Mouse (Mus musculus) intestine, postnatal 0 days (tissue): ENCODE data around the gene Fbxo33. TPM values are rescaled to one million over a fixed set of nuclear protein-coding genes. Genes with fewer than 3 reads are reported as not detected.

Experiments used
- ATAC-seq: fragments of 200-750 bp; cut with Nextera tagmentation; 2 replicates; pipeline ENCODE4 v1.8.0; 2017; ENCODE audit warnings: mild to moderate bottlenecking, moderate TSS enrichment, moderate library complexity
- H3K27ac ChIP-seq: fragments of 300-500 bp; sonication (generic); 2 replicates; pipeline ENCODE4 v1.5.1; 2014; ENCODE audit warnings: mild to moderate bottlenecking, low read depth, low read length, moderate library complexity
- H3K27me3 ChIP-seq: fragments of 300-500 bp; sonication (generic); replicated peaks from 2 replicates; pipeline ENCODE4 v1.6.1; 2014; ENCODE audit warnings: low read length, mixed read lengths; ENCODE audit not compliant: control insufficient read depth, insufficient read depth
- H3K36me3 ChIP-seq: fragments of 300-500 bp; sonication (generic); 2 replicates; pipeline ENCODE4 v1.6.1; 2014; ENCODE audit warnings: mild to moderate bottlenecking, moderate library complexity; ENCODE audit not compliant: control insufficient read depth, insufficient read depth
- H3K4me1 ChIP-seq: fragments of 300-500 bp; sonication (generic); replicated peaks from 2 replicates; pipeline ENCODE4 v1.6.1; 2014; ENCODE audit warnings: antibody characterized with exemption, low read length, mixed read lengths; ENCODE audit not compliant: control insufficient read depth, insufficient read depth
- H3K4me2 ChIP-seq: fragments of 300-500 bp; sonication (generic); replicated peaks from 2 replicates; pipeline ENCODE4 v1.6.1; 2014; ENCODE audit warnings: low read depth, mild to moderate bottlenecking, moderate library complexity
- H3K4me3 ChIP-seq: fragments of 300-500 bp; sonication (generic); 2 replicates; pipeline ENCODE4 v1.5.1; 2014; ENCODE audit warnings: low read depth, low read length
- H3K9ac ChIP-seq: fragments of 300-500 bp; sonication (generic); 2 replicates; pipeline ENCODE4 v1.6.1; 2014; ENCODE audit warnings: mild to moderate bottlenecking, low read depth, low read length
- H3K9me3 ChIP-seq: fragments of 300-500 bp; sonication (generic); 2 replicates; pipeline ENCODE4 v1.6.1; 2016; ENCODE audit warnings: mixed run types; ENCODE audit not compliant: control insufficient read depth
- CTCF ChIP-seq: sonication (generic); IDR thresholded peaks from 2 replicates; pipeline ENCODE4 v1.5.1; 2016; ENCODE audit warnings: low read depth, mild to moderate bottlenecking, control low read depth, antibody characterized with exemption, moderate library complexity
- WGBS: fragments of 180-500 bp; shearing (Covaris S2); extraction: QIAGEN DNeasy Blood & Tissue Kit; methylation state at CpG from one replicate; pipeline ENCODE4 v1.1.7; 2014; 5-methylcytosine and 5-hydroxymethylcytosine counted together
- polyA plus RNA-seq: library from polyadenylated mRNA; unstranded; fragments of >200 nt; fragmentation: Nextera tagmentation; extraction: Ambion mirVana; gene quantifications from 2 replicates; pipeline ENCODE4 v1.2.1, GENCODE M21; 2015

The Fbxo33 gene
- 9.5 and 10.1 TPM in 2 replicates for polyA plus RNA-seq

DNA sequence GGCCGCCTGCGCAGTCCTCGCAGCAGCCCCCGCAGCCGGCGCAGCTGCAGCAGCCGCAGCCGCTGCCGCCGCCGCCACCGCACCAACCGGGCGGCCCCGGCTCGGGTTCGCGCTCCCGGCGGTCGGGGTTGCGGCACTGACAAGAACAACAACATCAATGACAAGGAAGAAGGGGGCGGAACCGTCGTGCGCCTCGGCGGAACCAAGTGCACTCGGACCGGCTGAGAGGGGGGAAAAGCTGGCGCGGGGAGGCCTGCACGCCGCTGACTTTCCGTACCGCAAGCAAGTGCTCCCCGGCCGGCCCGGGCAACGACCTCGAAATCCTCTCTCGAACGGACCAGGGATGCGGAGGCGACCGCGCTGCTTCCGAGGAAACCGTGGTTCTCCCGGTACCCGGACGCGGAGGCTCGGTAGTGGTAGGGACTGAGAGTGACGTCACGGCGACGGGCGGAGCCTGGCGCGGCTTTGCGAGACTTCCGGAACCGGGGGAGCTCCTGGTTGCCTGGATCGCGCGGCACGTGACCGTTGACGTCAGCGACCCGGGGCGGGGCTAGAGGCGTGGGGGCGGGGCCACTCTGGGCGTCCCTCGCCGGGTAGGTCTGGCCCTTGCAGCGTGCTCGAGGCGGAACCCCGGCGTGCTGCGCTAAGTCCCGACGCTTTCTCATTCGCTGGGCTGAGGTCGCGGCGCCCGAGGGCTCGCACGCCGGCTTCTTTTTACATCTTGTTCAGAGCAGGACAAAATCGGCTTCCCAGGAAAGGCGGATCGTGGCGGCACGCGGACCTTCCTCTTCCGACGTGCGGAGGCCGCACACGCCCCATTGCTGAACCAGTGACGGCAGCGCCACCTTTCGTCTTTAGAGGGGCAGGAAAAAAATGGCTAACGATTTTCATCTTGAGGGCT lies at the start of gene Fbxo33:
Fbxo33 (minus strand) TSS at position 401 of the 901 bp plus-strand sequence.
- Histone ChIP-seq H3K4me3 (peak within 1 kb of the TSS; percentile 86), H3K36me3 (no peaks in the 10 kb centered on the region), H3K9ac (peak within 1 kb of the TSS; percentile 88), H3K4me2 (peak within 1 kb of the TSS; percentile 92), H3K9me3 (no peaks in the 10 kb centered on the region), H3K4me1 (no peaks in the 10 kb centered on the region), H3K27ac (peak within 1 kb of the TSS; percentile 95), H3K27me3 (no peaks in the 10 kb centered on the region)
- WGBS: under 1% methylated on average over 103 of the region's 109 CpGs
- peak; percentile 96 for ATAC-seq
- TF ChIP-seq CTCF: peak; percentile 91

DNA sequence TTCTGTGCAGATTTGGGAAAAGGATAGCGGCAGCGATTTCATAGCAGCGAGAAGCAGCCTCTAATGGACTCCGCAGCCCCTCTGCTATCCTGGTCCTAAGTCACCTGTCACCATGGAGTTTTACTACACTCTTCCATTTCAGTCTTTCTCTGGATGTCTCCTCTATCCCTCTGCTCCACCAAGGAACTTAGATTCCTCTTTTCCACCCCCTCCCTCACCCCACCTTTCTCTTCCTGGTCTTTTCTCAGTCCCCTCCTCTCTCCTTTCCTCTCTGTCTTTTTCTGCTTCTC lies 46.4 kb upstream of the Fbxo33 start:
- Histone ChIP-seq H3K36me3 (no peaks in the 10 kb centered on the region), H3K27ac (no peak overlapping the region), H3K4me2 (no peak overlapping the region), H3K9me3 (no peaks in the 10 kb centered on the region), H3K27me3 (no peaks in the 10 kb centered on the region), H3K9ac (no peak overlapping the region), H3K4me1 (no peaks in the 10 kb centered on the region), H3K4me3 (no peak overlapping the region)
- ATAC-seq: no peak
- WGBS: 87% methylated on average over 4 of the region's 4 CpGs
- no peak for TF ChIP-seq CTCF

- WGBS: 31% methylated on average over 15 of the region's 15 CpGs
- Histone ChIP-seq H3K9ac (no peak overlapping the region), H3K4me2 (no peak overlapping the region), H3K9me3 (no peaks in the 10 kb centered on the region), H3K4me1 (no peaks in the 10 kb centered on the region), H3K27ac (no peak overlapping the region), H3K27me3 (no peaks in the 10 kb centered on the region; the same call in 1 of the 2 replicates), H3K36me3 (no peaks in the 10 kb centered on the region), H3K4me3 (no peak overlapping the region)
- ATAC-seq: no peak
- peak; percentile 68 for TF ChIP-seq CTCF
These were observed 45.8 kb upstream of the Fbxo33 start for GRCm38 (mm10) chr12:59265207-59265941.

- H3K4me3 ChIP-seq: no peak overlapping the region
- no peak overlapping the region for H3K9ac ChIP-seq
- no peak for ATAC-seq
- no peaks in the 10 kb centered on the region for H3K4me1 ChIP-seq
- H3K27me3 ChIP-seq: peaks cover 6% of the 10 kb centered on the region; the same call in 1 of the 2 replicates
- no peaks in the 10 kb centered on the region for H3K36me3 ChIP-seq
- H3K9me3 ChIP-seq: no peaks in the 10 kb centered on the region
- WGBS: 82% methylated on average over 3 of the region's 3 CpGs
- H3K27ac ChIP-seq: no peak overlapping the region
- TF ChIP-seq CTCF: no peak
- H3K4me2 ChIP-seq: no peak overlapping the region
These were observed 43.3 kb upstream of the Fbxo33 start for GRCm38 (mm10) chr12:59262841-59263240.

GRCm38 (mm10) chr12:59260798-59261197 lies 41.3 kb upstream of the Fbxo33 start:
- H3K9me3 ChIP-seq: no peaks in the 10 kb centered on the region
- H3K9ac ChIP-seq: no peak overlapping the region
- no peak overlapping the region for H3K27ac ChIP-seq
- no peaks in the 10 kb centered on the region for H3K36me3 ChIP-seq
- H3K4me3 ChIP-seq: no peak overlapping the region
- no peaks in the 10 kb centered on the region for H3K4me1 ChIP-seq
- WGBS: 62% methylated on average over 2 of the region's 2 CpGs
- ATAC-seq: no peak
- no peak overlapping the region for H3K4me2 ChIP-seq
- TF ChIP-seq CTCF: no peak
- H3K27me3 ChIP-seq: peaks cover 14% of the 10 kb centered on the region; the same call in 1 of the 2 replicates

- Histone ChIP-seq H3K4me1 (no peaks in the 10 kb centered on the region), H3K4me3 (no peak overlapping the region), H3K4me2 (no peak overlapping the region), H3K27ac (no peak overlapping the region), H3K27me3 (peaks cover 14% of the 10 kb centered on the region; the same call in 1 of the 2 replicates), H3K9me3 (no peaks in the 10 kb centered on the region), H3K36me3 (no peaks in the 10 kb centered on the region), H3K9ac (no peak overlapping the region)
- no peak for TF ChIP-seq CTCF
- ATAC-seq: no peak
These were observed 40.8 kb upstream of the Fbxo33 start for GRCm38 (mm10) chr12:59260362-59260761.
